Mouse (Mus musculus) liver, adult 2 months (tissue): ENCODE measurements around the gene Cetn4. TPM values are rescaled to one million over a fixed set of nuclear protein-coding genes. Genes with fewer than 3 reads are reported as not detected.

Experiments
- DNase-seq: peaks from one replicate; pipeline ENCODE4 v3.0.0-alpha.2; 2011; ENCODE audit warnings: low read depth, low spot score; ENCODE audit errors: extremely low read depth
- H3K27ac ChIP-seq: fragments of 200-500 bp; replicated peaks from 2 replicates; pipeline ENCODE4 v1.5.1; 2012; ENCODE audit warnings: low read depth, mild to moderate bottlenecking, control low read depth, inconsistent platforms, low read length; ENCODE audit not compliant: insufficient read depth
- H3K27me3 ChIP-seq: fragments of 200-500 bp; 2 replicates; pipeline ENCODE4 v1.6.1; 2012; ENCODE audit warnings: mild to moderate bottlenecking, moderate library complexity, low read length, inconsistent platforms; ENCODE audit not compliant: control insufficient read depth, insufficient read depth
- H3K36me3 ChIP-seq: fragments of 200-500 bp; 2 replicates; pipeline ENCODE4 v1.6.1; 2012; ENCODE audit warnings: low read length, inconsistent platforms; ENCODE audit not compliant: control insufficient read depth, insufficient read depth
- H3K4me1 ChIP-seq: fragments of 200-500 bp; 2 replicates; pipeline ENCODE4 v1.6.1; 2011; ENCODE audit warnings: low read length; ENCODE audit not compliant: control insufficient read depth, insufficient read depth
- H3K4me3 ChIP-seq: fragments of 200-500 bp; 2 replicates; pipeline ENCODE4 v1.5.1; 2011; ENCODE audit warnings: low read depth, mild to moderate bottlenecking, control low read depth, low read length, moderate library complexity; ENCODE audit not compliant: insufficient read depth
- H3K79me2 ChIP-seq: fragments of 200-500 bp; 2 replicates; pipeline ENCODE4 v1.6.1; 2012; ENCODE audit warnings: inconsistent platforms, mild to moderate bottlenecking, low read length, moderate library complexity; ENCODE audit not compliant: control insufficient read depth, insufficient read depth
- H3K9ac ChIP-seq: fragments of 200-500 bp; 2 replicates; pipeline ENCODE4 v1.6.1; 2012; ENCODE audit warnings: low read depth, mild to moderate bottlenecking, control low read depth, inconsistent platforms, low read length
- CTCF ChIP-seq: fragments of 200-500 bp; IDR thresholded peaks from 2 replicates; pipeline ENCODE4 v1.5.1; 2011; ENCODE audit warnings: low read depth, low read length, control low read depth
- POLR2A ChIP-seq: fragments of 200-500 bp; IDR thresholded peaks from 2 replicates; pipeline ENCODE4 v1.6.1; 2011; ENCODE audit warnings: low read length, control low read depth; ENCODE audit not compliant: insufficient read depth; ENCODE audit errors: extremely low read depth
- WGBS: fragments of 180-500 bp; shearing (Covaris S2); methylation state at CpG from one replicate; pipeline ENCODE4 v1.1.7; 2018; 5-methylcytosine and 5-hydroxymethylcytosine counted together
- polyA plus RNA-seq: library from polyadenylated mRNA; depleted of rRNA; stranded (reverse); fragments of >200 nt; gene quantifications from 2 replicates; pipeline ENCODE4 v1.2.3, GENCODE M21; 2012; rRNA removed
- total RNA-seq: library from RNA; depleted of rRNA; stranded (reverse); fragments of >200 nt; gene quantifications from 2 replicates; pipeline ENCODE4 v1.2.3, GENCODE M21; 2014; rRNA removed

Gene Cetn4
- total RNA-seq (0.18 and 0.74 TPM in 2 replicates), polyA plus RNA-seq (not detected in 2 replicates)

GRCm38 (mm10) chr3:37312370-37312941, at the start of gene Cetn4, which contains the start of gene Bbs12:
TSS of gene Cetn4 (minus strand) at chr3:37312708.
TSS of gene Bbs12 (plus strand) at chr3:37312554.
- peak within 1 kb of the TSS; percentile 83 for H3K9ac ChIP-seq
- H3K4me3 ChIP-seq, result peak within 1 kb of the TSS; percentile 97
- TF ChIP-seq CTCF, result no peak
- TF ChIP-seq POLR2A, result no peak
- H3K4me1 ChIP-seq, result peaks cover 3% of the 10 kb centered on the region
- no peaks in the 10 kb centered on the region for H3K79me2 ChIP-seq
- no peak within 1 kb of the TSS for H3K27ac ChIP-seq
- H3K36me3 ChIP-seq, result no peaks in the 10 kb centered on the region
- H3K27me3 ChIP-seq, result no peaks in the 10 kb centered on the region
- under 1% methylated on average over 54 of the region's 54 CpGs for WGBS
- DNase-seq, result peak; percentile 79

- no peak for DNase-seq
- H3K27me3 ChIP-seq, result no peaks in the 10 kb centered on the region
- H3K4me1 ChIP-seq, result no peaks in the 10 kb centered on the region
- no peak overlapping the region for H3K4me3 ChIP-seq
- H3K36me3 ChIP-seq, result no peaks in the 10 kb centered on the region
- no peaks in the 10 kb centered on the region for H3K79me2 ChIP-seq
- TF ChIP-seq CTCF (no peak), POLR2A (no peak)
- no peak overlapping the region for H3K9ac ChIP-seq
- H3K27ac ChIP-seq, result no peak overlapping the region
- 66% methylated on average over 9 of the region's 9 CpGs for WGBS
Measured at GRCm38 (mm10) chr3:37360729-37361128, 48.2 kb upstream of the Cetn4 start.

GRCm38 (mm10) chr3:37354737-37355136, 42.2 kb upstream of the Cetn4 start:
- 78% methylated on average over 1 of the region's 1 CpGs for WGBS
- Histone ChIP-seq H3K9ac (no peak overlapping the region), H3K79me2 (no peaks in the 10 kb centered on the region), H3K36me3 (no peaks in the 10 kb centered on the region), H3K4me3 (no peak overlapping the region), H3K4me1 (no peaks in the 10 kb centered on the region), H3K27ac (no peak overlapping the region), H3K27me3 (no peaks in the 10 kb centered on the region)
- no peak for TF ChIP-seq CTCF
- no peak for TF ChIP-seq POLR2A
- no peak for DNase-seq

GRCm38 (mm10) chr3:37353951-37354481, 41.5 kb upstream of the Cetn4 start:
- H3K4me3 ChIP-seq, result no peak overlapping the region
- 88% methylated on average over 10 of the region's 10 CpGs for WGBS
- TF ChIP-seq CTCF (no peak), POLR2A (no peak)
- H3K27me3 ChIP-seq, result peaks cover 4% of the 10 kb centered on the region; the same call in 1 of the 2 replicates
- no peak overlapping the region for H3K9ac ChIP-seq
- no peak for DNase-seq
- no peaks in the 10 kb centered on the region for H3K36me3 ChIP-seq
- H3K4me1 ChIP-seq, result no peaks in the 10 kb centered on the region
- H3K79me2 ChIP-seq, result no peaks in the 10 kb centered on the region
- H3K27ac ChIP-seq, result no peak overlapping the region

- H3K9ac ChIP-seq, result no peak overlapping the region
- H3K4me1 ChIP-seq, result no peaks in the 10 kb centered on the region; the same call in 1 of the 2 replicates
- H3K27ac ChIP-seq, result no peak overlapping the region
- H3K79me2 ChIP-seq, result no peaks in the 10 kb centered on the region
- no peak for DNase-seq
- TF ChIP-seq CTCF (no peak), POLR2A (no peak)
- H3K4me3 ChIP-seq, result no peak overlapping the region
- H3K27me3 ChIP-seq, result peaks cover 15% of the 10 kb centered on the region; the same call in 1 of the 2 replicates
- WGBS, result 53% methylated on average over 7 of the region's 7 CpGs
- H3K36me3 ChIP-seq, result no peaks in the 10 kb centered on the region
Measured at GRCm38 (mm10) chr3:37350386-37350785, 37.9 kb upstream of the Cetn4 start.

GRCm38 (mm10) chr3:37349166-37349548, 36.6 kb upstream of the Cetn4 start:
- H3K36me3 ChIP-seq, result no peaks in the 10 kb centered on the region
- peak overlapping the region; percentile 57; the same call in 1 of the 2 replicates for H3K9ac ChIP-seq
- TF ChIP-seq POLR2A (no peak), CTCF (no peak)
- H3K79me2 ChIP-seq, result no peaks in the 10 kb centered on the region
- no peak overlapping the region for H3K27ac ChIP-seq
- peaks cover 15% of the 10 kb centered on the region; the same call in 1 of the 2 replicates for H3K27me3 ChIP-seq
- DNase-seq, result no peak
- H3K4me1 ChIP-seq, result no peaks in the 10 kb centered on the region; the same call in 1 of the 2 replicates
- peak overlapping the region; percentile 63 for H3K4me3 ChIP-seq
- WGBS, result 28% methylated on average over 8 of the region's 8 CpGs
